8 mouse cellular contexts compared by ENCODE assay signal in the genomic region with DNA sequence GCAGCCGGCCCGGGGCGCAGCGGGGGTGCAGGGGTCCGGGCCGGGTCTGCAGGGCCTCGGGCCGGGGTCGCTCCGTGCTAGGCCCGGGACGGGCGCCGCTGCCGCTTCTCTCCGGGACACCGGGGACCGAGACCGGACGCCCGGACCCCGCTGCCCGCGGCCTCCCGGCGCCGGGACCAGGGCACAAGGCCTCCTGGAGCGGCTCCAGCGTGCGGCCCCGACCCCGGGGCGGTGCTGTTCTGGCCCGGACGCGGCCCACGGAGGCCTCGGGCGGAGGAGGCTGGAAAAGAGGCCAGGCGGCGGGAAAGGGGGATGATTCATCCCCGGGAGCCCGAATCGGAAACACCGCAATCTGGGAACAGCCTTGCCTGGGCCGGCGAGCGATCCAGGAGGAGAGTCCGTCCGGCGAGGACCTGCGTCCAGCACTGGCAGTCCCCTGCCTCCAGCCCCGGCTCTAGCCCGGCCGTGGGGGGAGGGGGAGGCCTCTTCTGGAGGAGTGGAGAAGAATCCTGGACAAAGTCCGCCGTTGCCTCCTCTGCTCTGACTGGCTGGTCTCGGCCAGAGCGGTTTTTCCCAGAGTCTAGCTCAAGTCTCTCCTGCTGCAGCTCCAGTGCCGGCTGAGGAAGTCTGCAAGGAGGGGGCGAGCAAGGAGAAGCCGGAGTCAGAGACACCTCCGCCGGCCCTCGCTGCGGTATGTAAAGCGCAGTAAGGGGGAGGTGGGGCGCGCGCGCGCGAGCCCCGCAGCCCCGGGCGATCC. TPM values are rescaled to one million over a fixed set of nuclear protein-coding genes. Genes with fewer than 3 reads are reported as not detected.
DNase-seq lines count a peak whose midpoint lies in the region; ATAC-seq and TF ChIP-seq lines count a peak whose summit lies in the region.

No protein-coding gene starts in this region.

- peak overlapping the region; percentile 32; the same call in 1 of the 2 replicates for H3K27ac ChIP-seq in layer of hippocampus, adult 2 months
- peak overlapping the region; percentile 23 for H3K27ac ChIP-seq in brown adipose tissue, adult 24 weeks (replicated peaks; ENCODE audit: low read depth, low read length)
- H3K27ac ChIP-seq in lung, embryonic 14.5 days (ENCODE audit: low read depth): peak overlapping the region; percentile 78

- ATAC-seq in lung, embryonic 14.5 days (ENCODE audit: insufficient read depth): peak; percentile 36

- TF ChIP-seq CTCF in layer of hippocampus, adult 2 months (conservative IDR thresholded peaks at IDR 0.05): no peak
- TF ChIP-seq CTCF in lung, embryonic 14.5 days (IDR thresholded peaks at IDR 0.05; ENCODE audit: low read depth): no peak

- peak overlapping the region; percentile 80 for H3K4me2 ChIP-seq in lung, embryonic 14.5 days

- peak overlapping the region; percentile 53 for H3K4me3 ChIP-seq in layer of hippocampus, adult 2 months
- peak overlapping the region; percentile 68 for H3K4me3 ChIP-seq in brown adipose tissue, adult 24 weeks (ENCODE audit: insufficient read depth, low read depth, low read length)
- peak overlapping the region; percentile 59 for H3K4me3 ChIP-seq in lung, embryonic 14.5 days (ENCODE audit: low read depth, low read length)

- DNase-seq in layer of hippocampus, adult 2 months (ENCODE audit: low spot score in 2 of 2): no peak
- DNase-seq in layer of hippocampus, adult 9-11 months: no peak
- peak; percentile 74 to 75 for DNase-seq in heart, adult 18-20 months
- DNase-seq in kidney, adult 18-20 months: peak; percentile 78
- DNase-seq in lung, embryonic 14.5 days: peak; percentile 72
- DNase-seq in right cerebral cortex, postnatal 4 days: peak; percentile 43
- DNase-seq in cerebellum, adult 11-12 months: no peak

- peak overlapping the region; percentile 69 for H3K9ac ChIP-seq in lung, embryonic 14.5 days

- H3K27me3 ChIP-seq in lung, embryonic 14.5 days (ENCODE audit: insufficient read depth, low read length): peaks cover 63% of the 10 kb centered on the region

- H3K36me3 ChIP-seq in lung, embryonic 14.5 days (ENCODE audit: insufficient read depth): peaks cover 26% of the 10 kb centered on the region

- H3K9me3 ChIP-seq in lung, embryonic 14.5 days (ENCODE audit: low read depth, low read length): no peaks in the 10 kb centered on the region

- peaks cover 4% of the 10 kb centered on the region; the same call in 1 of the 2 replicates for H3K4me1 ChIP-seq in brown adipose tissue, adult 24 weeks (ENCODE audit: control insufficient read depth, insufficient read depth, insufficient read length, low read length)
- peaks cover 4% of the 10 kb centered on the region; the same call in 1 of the 2 replicates for H3K4me1 ChIP-seq in lung, embryonic 14.5 days (ENCODE audit: insufficient read depth)

- 0% methylated on average over 58 of the region's 76 CpGs for WGBS in lung, embryonic 14.5 days

RNA-seq across cellular contexts. Expression of a gene that starts 0.8 kb away (rescaled TPM):
- 1 to 10 TPM; 1.5 to 1.7 TPM for total RNA-seq in layer of hippocampus, adult 2 months (2021)
- 1.7 TPM in 1 of 2 replicates, not detected in the other for polyA plus RNA-seq in brown adipose tissue, adult 24 weeks (2012; ENCODE audit: insufficient read depth, insufficient read length, missing spikeins)
- 1 to 10 TPM; 5.6 to 6.7 TPM for total RNA-seq in heart, adult 18-20 months (2021)
- polyA plus RNA-seq in lung, embryonic 14.5 days (2014; fragmentation: Nextera tagmentation; extraction: Ambion mirVana): 2.6 and 3.1 TPM in 2 replicates

RNA-seq across cellular contexts. Expression of a gene that starts 47.4 kb away (rescaled TPM):
- 10 to 100 TPM; 67.3 to 75.0 TPM for total RNA-seq in layer of hippocampus, adult 2 months (2021)
- 16.7 and 26.2 TPM in 2 replicates for polyA plus RNA-seq in brown adipose tissue, adult 24 weeks (2012; ENCODE audit: insufficient read depth, insufficient read length, missing spikeins)
- 10 to 100 TPM; 31.2 to 32.9 TPM for total RNA-seq in heart, adult 18-20 months (2021)
- polyA plus RNA-seq in lung, embryonic 14.5 days (2014; fragmentation: Nextera tagmentation; extraction: Ambion mirVana): 122 and 131 TPM in 2 replicates

Comparison
In these comparisons a context has a peak if more than half of its experiments do, and no peak if none do; other contexts are left out.
1. DNase-seq: peak in heart, adult 18-20 months (2 of 2), kidney, adult 18-20 months (single experiment), lung, embryonic 14.5 days (single experiment) and right cerebral cortex, postnatal 4 days (single experiment); none in layer of hippocampus, adult 2 months (0 of 2), layer of hippocampus, adult 9-11 months (single experiment) and cerebellum, adult 11-12 months (single experiment).
2. H3K27ac ChIP-seq: peak in every context shown above with its lines; median percentile 78 in lung, embryonic 14.5 days; 32 in layer of hippocampus, adult 2 months; 23 in brown adipose tissue, adult 24 weeks.
3. Peak in every context shown above with its lines, with median percentiles within 50 percentile points of each other: H3K4me3 ChIP-seq.